Mouse (Mus musculus) heart, embryonic 13.5 days (tissue): Measurements from ENCODE around the gene Svop. TPM values are rescaled to one million over a fixed set of nuclear protein-coding genes. Genes with fewer than 3 reads are reported as not detected.
A peak's percentile ranks its signal among the peaks of the same experiment; 100 is the strongest.

ENCODE experiments used
- ATAC-seq: fragments of 200-750 bp; cut with Nextera tagmentation; 2 replicates; pipeline ENCODE4 v1.8.0; 2017; ENCODE audit warnings: moderate TSS enrichment; ENCODE audit not compliant: insufficient number of reproducible peaks, low FRiP score, low TSS enrichment; ENCODE audit errors: extremely low read depth
- H3K27ac ChIP-seq: fragments of 300-500 bp; sonication (generic); replicated peaks from 2 replicates; pipeline ENCODE4 v1.5.1; 2015; ENCODE audit warnings: moderate library complexity, mild to moderate bottlenecking, inconsistent platforms
- H3K27me3 ChIP-seq: fragments of 300-500 bp; sonication (generic); replicated peaks from 2 replicates; pipeline ENCODE4 v1.6.1; 2015; ENCODE audit warnings: mild to moderate bottlenecking, inconsistent platforms
- H3K36me3 ChIP-seq: fragments of 300-500 bp; sonication (generic); 2 replicates; pipeline ENCODE4 v1.6.1; 2015; ENCODE audit warnings: mild to moderate bottlenecking, inconsistent platforms
- H3K4me1 ChIP-seq: fragments of 300-500 bp; sonication (generic); 2 replicates; pipeline ENCODE4 v1.6.1; 2015; ENCODE audit warnings: inconsistent platforms
- H3K4me2 ChIP-seq: fragments of 300-500 bp; sonication (generic); 2 replicates; pipeline ENCODE4 v1.6.1; 2015; ENCODE audit warnings: inconsistent platforms, mild to moderate bottlenecking, moderate library complexity
- H3K4me3 ChIP-seq: fragments of 300-500 bp; sonication (generic); 2 replicates; pipeline ENCODE4 v1.5.1; 2015; ENCODE audit warnings: moderate library complexity, mild to moderate bottlenecking, inconsistent platforms
- H3K9ac ChIP-seq: fragments of 300-500 bp; sonication (generic); 2 replicates; pipeline ENCODE4 v1.6.1; 2015; ENCODE audit warnings: inconsistent platforms, mild to moderate bottlenecking, moderate library complexity
- H3K9me3 ChIP-seq: fragments of 300-500 bp; sonication (generic); 2 replicates; pipeline ENCODE4 v1.6.1; 2016; ENCODE audit warnings: inconsistent platforms
- WGBS: fragments of 180-500 bp; shearing (Covaris S2); methylation state at CpG from one replicate; pipeline ENCODE4 v1.1.7; 2015; ENCODE audit warnings: mixed read lengths; 5-methylcytosine and 5-hydroxymethylcytosine counted together
- polyA plus RNA-seq: library from polyadenylated mRNA; unstranded; fragments of >200 nt; fragmentation: Nextera tagmentation; extraction: Ambion mirVana; gene quantifications from 2 replicates; pipeline ENCODE4 v1.2.1, GENCODE M21; 2015

Gene Svop
- polyA plus RNA-seq, 1 experiment from 2014 or later = 0.15 TPM

- Histone ChIP-seq H3K9ac (0 out of 2 replicates have a peak overlapping the region, but pooled peaks have one; percentile 28), H3K4me2 (peak overlapping the region; percentile 40), H3K27ac (no peak overlapping the region), H3K4me1 (peaks cover 26% of the 10 kb centered on the region), H3K27me3 (peaks cover 14% of the 10 kb centered on the region; the same call in 1 of the 2 replicates), H3K36me3 (no peaks in the 10 kb centered on the region), H3K4me3 (no peak overlapping the region), H3K9me3 (no peaks in the 10 kb centered on the region)
- 11% methylated on average over 15 of the region's 15 CpGs for WGBS
- no peak; the same call in 1 of the 2 replicates for ATAC-seq
These were observed 49.9 kb downstream of the Svop start for GRCm38 (mm10) chr5:114041327-114041930.

- H3K4me1 ChIP-seq = peaks cover 26% of the 10 kb centered on the region
- no peak overlapping the region for H3K4me3 ChIP-seq
- H3K4me2 ChIP-seq = no peak overlapping the region
- H3K27ac ChIP-seq = no peak overlapping the region
- ATAC-seq = no peak
- 54% methylated on average over 1 of the region's 1 CpGs for WGBS
- no peaks in the 10 kb centered on the region for H3K9me3 ChIP-seq
- H3K27me3 ChIP-seq = peaks cover 14% of the 10 kb centered on the region; the same call in 1 of the 2 replicates
- 0 out of 2 replicates have a peak overlapping the region, but pooled peaks have one; percentile 28 for H3K9ac ChIP-seq
- H3K36me3 ChIP-seq = no peaks in the 10 kb centered on the region
These were observed 50.5 kb downstream of the Svop start for GRCm38 (mm10) chr5:114040911-114041310.

GRCm38 (mm10) chr5:114040508-114040907, 50.9 kb downstream of the Svop start:
- H3K9me3 ChIP-seq = no peaks in the 10 kb centered on the region
- no peak overlapping the region for H3K4me3 ChIP-seq
- no peak overlapping the region for H3K27ac ChIP-seq
- WGBS = 20% methylated on average over 8 of the region's 8 CpGs
- no peaks in the 10 kb centered on the region for H3K36me3 ChIP-seq
- H3K4me1 ChIP-seq = peaks cover 26% of the 10 kb centered on the region
- ATAC-seq = no peak
- H3K4me2 ChIP-seq = no peak overlapping the region
- H3K27me3 ChIP-seq = peaks cover 14% of the 10 kb centered on the region; the same call in 1 of the 2 replicates
- H3K9ac ChIP-seq = no peak overlapping the region

- Histone ChIP-seq H3K27me3 (peaks cover 14% of the 10 kb centered on the region; the same call in 1 of the 2 replicates), H3K9me3 (no peaks in the 10 kb centered on the region), H3K4me2 (no peak overlapping the region), H3K27ac (no peak overlapping the region), H3K9ac (no peak overlapping the region), H3K4me3 (no peak overlapping the region), H3K36me3 (no peaks in the 10 kb centered on the region), H3K4me1 (peaks cover 6% of the 10 kb centered on the region)
- 72% methylated on average over 10 of the region's 10 CpGs for WGBS
- ATAC-seq = no peak
These were observed 56.3 kb downstream of the Svop start for GRCm38 (mm10) chr5:114035111-114035510.

GRCm38 (mm10) chr5:114034393-114034792, 57.0 kb downstream of the Svop start:
- no peak overlapping the region for H3K4me2 ChIP-seq
- 0 out of 2 replicates have a peak, but pooled peaks cover 5% of the 10 kb centered on the region for H3K4me1 ChIP-seq
- H3K9ac ChIP-seq = no peak overlapping the region
- no peaks in the 10 kb centered on the region for H3K9me3 ChIP-seq
- H3K27ac ChIP-seq = no peak overlapping the region
- H3K36me3 ChIP-seq = no peaks in the 10 kb centered on the region
- no peak for ATAC-seq
- H3K27me3 ChIP-seq = peaks cover 14% of the 10 kb centered on the region; the same call in 1 of the 2 replicates
- H3K4me3 ChIP-seq = no peak overlapping the region
- 74% methylated on average over 7 of the region's 7 CpGs for WGBS

GRCm38 (mm10) chr5:114032161-114032763, 59.1 kb downstream of the Svop start:
- H3K9ac ChIP-seq = no peak overlapping the region
- WGBS = 74% methylated on average over 3 of the region's 3 CpGs
- H3K4me2 ChIP-seq = no peak overlapping the region
- no peaks in the 10 kb centered on the region for H3K9me3 ChIP-seq
- no peaks in the 10 kb centered on the region for H3K36me3 ChIP-seq
- H3K4me1 ChIP-seq = no peaks in the 10 kb centered on the region
- H3K27me3 ChIP-seq = peaks cover 8% of the 10 kb centered on the region
- H3K27ac ChIP-seq = no peak overlapping the region
- ATAC-seq = no peak
- H3K4me3 ChIP-seq = no peak overlapping the region

- 83% methylated on average over 12 of the region's 12 CpGs for WGBS
These were observed 60.7 kb downstream of the Svop start for GRCm38 (mm10) chr5:114030652-114031051.

GRCm38 (mm10) chr5:114028111-114028510, 63.3 kb downstream of the Svop start:
- H3K4me3 ChIP-seq = no peak overlapping the region
- H3K27ac ChIP-seq = no peak overlapping the region
- WGBS = 75% methylated on average over 12 of the region's 12 CpGs
- peaks cover 6% of the 10 kb centered on the region for H3K4me1 ChIP-seq
- H3K9me3 ChIP-seq = no peaks in the 10 kb centered on the region
- no peak overlapping the region for H3K4me2 ChIP-seq
- ATAC-seq = no peak
- H3K9ac ChIP-seq = no peak overlapping the region
- peaks cover 5% of the 10 kb centered on the region for H3K27me3 ChIP-seq
- H3K36me3 ChIP-seq = no peaks in the 10 kb centered on the region

More at GRCm38 (mm10) chr5:114030652-114031051, 60.7 kb downstream of the Svop start:
- no peaks in the 10 kb centered on the region for H3K9me3 ChIP-seq
- H3K4me1 ChIP-seq = no peaks in the 10 kb centered on the region
- no peak overlapping the region for H3K4me3 ChIP-seq
- H3K27ac ChIP-seq = no peak overlapping the region
- no peak for ATAC-seq
- no peaks in the 10 kb centered on the region; the same call in none of the 2 replicates for H3K27me3 ChIP-seq
- no peaks in the 10 kb centered on the region for H3K36me3 ChIP-seq
- H3K9ac ChIP-seq = no peak overlapping the region
- H3K4me2 ChIP-seq = no peak overlapping the region

GRCm38 (mm10) chr5:114027217-114027944, 64.0 kb downstream of the Svop start:
- Histone ChIP-seq H3K4me3 (no peak overlapping the region), H3K4me1 (peaks cover 6% of the 10 kb centered on the region), H3K4me2 (no peak overlapping the region), H3K9me3 (no peaks in the 10 kb centered on the region), H3K27ac (no peak overlapping the region), H3K9ac (no peak overlapping the region), H3K27me3 (peaks cover 5% of the 10 kb centered on the region), H3K36me3 (no peaks in the 10 kb centered on the region)
- no peak for ATAC-seq
- 79% methylated on average over 12 of the region's 12 CpGs for WGBS

GRCm38 (mm10) chr5:114024885-114025284, 66.5 kb downstream of the Svop start:
- H3K36me3 ChIP-seq = no peaks in the 10 kb centered on the region
- H3K9me3 ChIP-seq = no peaks in the 10 kb centered on the region
- H3K4me3 ChIP-seq = no peak overlapping the region
- H3K27me3 ChIP-seq = peaks cover 5% of the 10 kb centered on the region
- no peak; the same call in 1 of the 2 replicates for ATAC-seq
- peak overlapping the region; percentile 8; the same call in 1 of the 2 replicates for H3K4me2 ChIP-seq
- no peak overlapping the region for H3K9ac ChIP-seq
- no peak overlapping the region for H3K27ac ChIP-seq
- H3K4me1 ChIP-seq = peaks cover 6% of the 10 kb centered on the region
- 7% methylated on average over 10 of the region's 10 CpGs for WGBS

GRCm38 (mm10) chr5:114024390-114024789, 67.0 kb downstream of the Svop start:
- H3K9me3 ChIP-seq = no peaks in the 10 kb centered on the region
- H3K27ac ChIP-seq = no peak overlapping the region
- no peak overlapping the region for H3K9ac ChIP-seq
- H3K36me3 ChIP-seq = no peaks in the 10 kb centered on the region
- ATAC-seq = no peak
- no peak overlapping the region for H3K4me2 ChIP-seq
- H3K4me3 ChIP-seq = no peak overlapping the region
- H3K4me1 ChIP-seq = peaks cover 6% of the 10 kb centered on the region
- H3K27me3 ChIP-seq = peaks cover 5% of the 10 kb centered on the region
- WGBS = 60% methylated on average over 6 of the region's 6 CpGs
